Mouse (Mus musculus): ENCODE data around the gene Dgke. TPM values are rescaled to one million over a fixed set of nuclear protein-coding genes. Genes with fewer than 3 reads are reported as not detected.
A peak's percentile ranks its signal among the peaks of the same experiment; 100 is the strongest.
"Not testable (repeated sequence)": the region's sequence is repeated elsewhere in the genome, so short reads cannot be mapped to it uniquely, and the experiment has no call there.

Dgke gene
- 16.0 and 17.5 TPM in 2 replicates for polyA plus RNA-seq (2015; fragmentation: Nextera tagmentation; extraction: Ambion mirVana)

GRCm38 (mm10) chr11:89066750-89067149, at the start of gene Dgke:
Gene Dgke, minus strand, starts transcription at chr11:89066850.
- Histone ChIP-seq H3K36me3 (no peaks in the 10 kb centered on the region), H3K27me3 (replicated peaks) (no peaks in the 10 kb centered on the region), H3K4me1 (no peaks in the 10 kb centered on the region), H3K9ac (replicated peaks) (no peak within 1 kb of the TSS), H3K4me2 (no peak within 1 kb of the TSS), H3K27ac (replicated peaks) (no peak within 1 kb of the TSS; the same call in 1 of the 2 replicates), H3K9me3 (replicated peaks) (no peaks in the 10 kb centered on the region), H3K4me3 (replicated peaks) (no peak within 1 kb of the TSS)
- ATAC-seq (ENCODE audit: low FRiP score) = no peak
- 100% methylated on average over 1 of the region's 1 CpGs for WGBS

GRCm38 (mm10) chr11:89107180-89107807, 40.6 kb upstream of the Dgke start:
- Histone ChIP-seq H3K4me1 (no peaks in the 10 kb centered on the region), H3K4me3 (replicated peaks) (no peak overlapping the region), H3K36me3 (no peaks in the 10 kb centered on the region), H3K9ac (replicated peaks) (no peak overlapping the region), H3K27me3 (replicated peaks) (no peaks in the 10 kb centered on the region), H3K9me3 (replicated peaks) (no peaks in the 10 kb centered on the region), H3K27ac (replicated peaks) (no peak overlapping the region), H3K4me2 (no peak overlapping the region)
- ATAC-seq (ENCODE audit: low FRiP score) = no peak
- 14% methylated on average over 12 of the region's 12 CpGs for WGBS

DNA sequence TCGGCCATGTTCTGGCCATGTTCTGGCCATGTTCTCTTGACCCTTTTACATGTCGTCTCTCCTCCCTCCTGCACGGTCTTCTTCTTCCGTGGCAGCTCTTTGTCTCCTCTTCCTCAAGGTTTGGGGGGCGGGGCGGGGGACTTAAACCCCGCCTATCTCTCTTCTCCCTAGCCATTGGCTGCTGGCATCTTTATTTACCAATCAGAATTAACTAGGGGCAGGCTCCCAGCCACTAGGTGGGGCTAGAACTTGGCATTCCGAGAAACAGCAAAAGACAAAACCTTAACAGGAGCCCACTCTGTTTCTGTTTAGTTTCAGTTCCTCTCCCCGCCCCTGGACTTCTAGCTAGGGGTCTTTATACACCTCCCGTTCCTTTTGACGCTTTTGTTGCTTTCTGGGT, 39.2 kb upstream of the Dgke start:
- Histone ChIP-seq H3K4me3 (replicated peaks) (no peak overlapping the region), H3K36me3 (no peaks in the 10 kb centered on the region), H3K27me3 (replicated peaks) (no peaks in the 10 kb centered on the region), H3K4me1 (peaks cover 6% of the 10 kb centered on the region), H3K9ac (replicated peaks) (no peak overlapping the region), H3K9me3 (replicated peaks) (no peaks in the 10 kb centered on the region), H3K4me2 (no peak overlapping the region), H3K27ac (replicated peaks) (no peak overlapping the region)
- ATAC-seq (ENCODE audit: low FRiP score) = no peak
- WGBS = 83% methylated on average over 11 of the region's 11 CpGs

- WGBS = 95% methylated on average over 8 of the region's 8 CpGs
- peaks cover 12% of the 10 kb centered on the region for H3K4me1 ChIP-seq
- H3K9me3 ChIP-seq (replicated peaks) = no peaks in the 10 kb centered on the region
- H3K4me3 ChIP-seq (replicated peaks) = no peak overlapping the region
- no peak overlapping the region for H3K27ac ChIP-seq (replicated peaks)
- H3K36me3 ChIP-seq = no peaks in the 10 kb centered on the region
- no peak overlapping the region for H3K4me2 ChIP-seq
- no peak for ATAC-seq (ENCODE audit: low FRiP score)
- H3K27me3 ChIP-seq (replicated peaks) = no peaks in the 10 kb centered on the region
- H3K9ac ChIP-seq (replicated peaks) = no peak overlapping the region
Measured at GRCm38 (mm10) chr11:89105211-89105610, 38.6 kb upstream of the Dgke start.

GRCm38 (mm10) chr11:89103166-89103565, 36.5 kb upstream of the Dgke start:
- H3K9me3 ChIP-seq (replicated peaks) = no peaks in the 10 kb centered on the region
- H3K36me3 ChIP-seq = no peaks in the 10 kb centered on the region
- 91% methylated on average over 14 of the region's 14 CpGs for WGBS
- no peak overlapping the region for H3K4me2 ChIP-seq
- no peak overlapping the region for H3K27ac ChIP-seq (replicated peaks)
- H3K27me3 ChIP-seq (replicated peaks) = no peaks in the 10 kb centered on the region
- no peak overlapping the region for H3K4me3 ChIP-seq (replicated peaks)
- no peak for ATAC-seq (ENCODE audit: low FRiP score)
- H3K4me1 ChIP-seq = peaks cover 12% of the 10 kb centered on the region
- H3K9ac ChIP-seq (replicated peaks) = no peak overlapping the region

GRCm38 (mm10) chr11:89100826-89101321, 34.2 kb upstream of the Dgke start:
- H3K27me3 ChIP-seq (replicated peaks) = no peaks in the 10 kb centered on the region
- H3K4me3 ChIP-seq (replicated peaks) = peak overlapping the region; percentile 31
- no peak for ATAC-seq (ENCODE audit: low FRiP score)
- H3K27ac ChIP-seq (replicated peaks) = no peak overlapping the region; the same call in 1 of the 2 replicates
- H3K9me3 ChIP-seq (replicated peaks) = no peaks in the 10 kb centered on the region
- 23% methylated on average over 17 of the region's 17 CpGs for WGBS
- no peaks in the 10 kb centered on the region for H3K36me3 ChIP-seq
- peak overlapping the region; percentile 61 for H3K4me2 ChIP-seq
- H3K9ac ChIP-seq (replicated peaks) = peak overlapping the region; percentile 26; the same call in 1 of the 2 replicates
- H3K4me1 ChIP-seq = peaks cover 12% of the 10 kb centered on the region

GRCm38 (mm10) chr11:89100403-89100802, 33.8 kb upstream of the Dgke start:
- Histone ChIP-seq H3K36me3 (no peaks in the 10 kb centered on the region), H3K9me3 (replicated peaks) (no peaks in the 10 kb centered on the region), H3K4me3 (replicated peaks) (peak overlapping the region; percentile 31), H3K4me2 (peak overlapping the region; percentile 61), H3K27me3 (replicated peaks) (no peaks in the 10 kb centered on the region), H3K4me1 (peaks cover 12% of the 10 kb centered on the region), H3K9ac (replicated peaks) (peak overlapping the region; percentile 26; the same call in 1 of the 2 replicates), H3K27ac (replicated peaks) (no peak overlapping the region)
- peak; percentile 74 for ATAC-seq (ENCODE audit: low FRiP score)
- 4% methylated on average over 9 of the region's 9 CpGs for WGBS

GRCm38 (mm10) chr11:89098930-89099329, 32.3 kb upstream of the Dgke start:
- Histone ChIP-seq H3K4me3 (replicated peaks) (no peak overlapping the region), H3K27me3 (replicated peaks) (no peaks in the 10 kb centered on the region), H3K4me2 (no peak overlapping the region), H3K9ac (replicated peaks) (no peak overlapping the region), H3K4me1 (peaks cover 12% of the 10 kb centered on the region), H3K27ac (replicated peaks) (no peak overlapping the region), H3K9me3 (replicated peaks) (no peaks in the 10 kb centered on the region), H3K36me3 (no peaks in the 10 kb centered on the region)
- 81% methylated on average over 6 of the region's 6 CpGs for WGBS
- ATAC-seq (ENCODE audit: low FRiP score) = no peak

- Histone ChIP-seq H3K4me3 (replicated peaks) (no peak overlapping the region), H3K9me3 (replicated peaks) (no peaks in the 10 kb centered on the region), H3K4me2 (no peak overlapping the region), H3K36me3 (no peaks in the 10 kb centered on the region), H3K4me1 (peaks cover 12% of the 10 kb centered on the region), H3K27me3 (replicated peaks) (no peaks in the 10 kb centered on the region), H3K27ac (replicated peaks) (no peak overlapping the region), H3K9ac (replicated peaks) (no peak overlapping the region)
- no peak for ATAC-seq (ENCODE audit: low FRiP score)
- WGBS = 84% methylated on average over 17 of the region's 17 CpGs
Measured at GRCm38 (mm10) chr11:89098083-89098835, 31.6 kb upstream of the Dgke start.

- H3K27ac ChIP-seq (replicated peaks); H3K27me3 ChIP-seq (replicated peaks); H3K9me3 ChIP-seq (replicated peaks); H3K4me2 ChIP-seq; ATAC-seq (ENCODE audit: low FRiP score); H3K4me3 ChIP-seq (replicated peaks); H3K36me3 ChIP-seq; H3K9ac ChIP-seq (replicated peaks): not testable (repeated sequence)
- peaks cover 12% of the 10 kb centered on the region for H3K4me1 ChIP-seq
- WGBS = 91% methylated on average over 10 of the region's 10 CpGs
Measured at GRCm38 (mm10) chr11:89097292-89097691, 30.6 kb upstream of the Dgke start.

GRCm38 (mm10) chr11:89095306-89095705, 28.7 kb upstream of the Dgke start:
- no peaks in the 10 kb centered on the region for H3K9me3 ChIP-seq (replicated peaks)
- no peaks in the 10 kb centered on the region for H3K27me3 ChIP-seq (replicated peaks)
- no peak overlapping the region for H3K27ac ChIP-seq (replicated peaks)
- no peak overlapping the region for H3K4me2 ChIP-seq
- 0 out of 2 replicates have a peak, but pooled peaks cover under 1% of the 10 kb centered on the region for H3K4me1 ChIP-seq
- no peak for ATAC-seq (ENCODE audit: low FRiP score)
- 74% methylated on average over 3 of the region's 3 CpGs for WGBS
- no peak overlapping the region for H3K4me3 ChIP-seq (replicated peaks)
- no peak overlapping the region for H3K9ac ChIP-seq (replicated peaks)
- H3K36me3 ChIP-seq = no peaks in the 10 kb centered on the region

- no peaks in the 10 kb centered on the region for H3K36me3 ChIP-seq
- no peaks in the 10 kb centered on the region for H3K27me3 ChIP-seq (replicated peaks)
- H3K4me2 ChIP-seq = no peak overlapping the region
- WGBS = 85% methylated on average over 9 of the region's 9 CpGs
- H3K27ac ChIP-seq (replicated peaks) = no peak overlapping the region
- no peaks in the 10 kb centered on the region for H3K4me1 ChIP-seq
- H3K9ac ChIP-seq (replicated peaks) = no peak overlapping the region
- ATAC-seq (ENCODE audit: low FRiP score) = no peak
- no peak overlapping the region for H3K4me3 ChIP-seq (replicated peaks)
- H3K9me3 ChIP-seq (replicated peaks) = no peaks in the 10 kb centered on the region
Measured at GRCm38 (mm10) chr11:89092714-89093113, 26.1 kb upstream of the Dgke start.

All from neural tube, embryonic 15.5 days (tissue).